Mouse (Mus musculus) myocyte (in vitro differentiated cells): ENCODE results near the gene Dlx3. TPM values are rescaled to one million over a fixed set of nuclear protein-coding genes. Genes with fewer than 3 reads are reported as not detected.

Source experiments
- H3K27me3 ChIP-seq: one replicate; pipeline ENCODE4 v1.6.1; 2011; ENCODE audit not compliant: control insufficient read depth, insufficient read depth, insufficient read length
- H3K36me3 ChIP-seq: one replicate; pipeline ENCODE4 v1.6.1; 2011; ENCODE audit not compliant: control insufficient read depth, insufficient read depth
- H3K4me2 ChIP-seq: one replicate; pipeline ENCODE4 v1.6.1; 2011; ENCODE audit warnings: low read depth, control low read depth
- H3K4me3 ChIP-seq: one replicate; pipeline ENCODE4 v1.5.1; 2011; ENCODE audit warnings: mild to moderate bottlenecking, control low read depth, moderate library complexity
- H3K79me2 ChIP-seq: one replicate; pipeline ENCODE4 v1.6.1; 2011; ENCODE audit not compliant: control insufficient read depth, insufficient read depth
- H3ac ChIP-seq: one replicate; pipeline ENCODE4 v1.6.1; 2011; ENCODE audit not compliant: control insufficient read depth, insufficient read length
- CEBPB ChIP-seq: IDR thresholded peaks from 2 replicates; pipeline ENCODE4 v1.6.1; 2011; ENCODE audit warnings: mild to moderate bottlenecking, moderate library complexity; ENCODE audit not compliant: poor library complexity, insufficient read depth, severe bottlenecking
- E2F4 ChIP-seq: IDR thresholded peaks from one replicate; pipeline ENCODE4 v1.6.1; 2011; ENCODE audit warnings: mild to moderate bottlenecking, control low read depth, moderate library complexity; ENCODE audit not compliant: insufficient read depth
- MAX ChIP-seq: IDR thresholded peaks from one replicate; pipeline ENCODE4 v1.6.1; 2011; ENCODE audit warnings: low read depth, mild to moderate bottlenecking, control low read depth
- MYOD1 ChIP-seq, 3 experiments: IDR thresholded peaks; one replicate each; pipeline ENCODE4 v1.6.1; 2011; ENCODE audit warnings: control low read depth in 2 of 3, low read depth in 2 of 3, mild to moderate bottlenecking in 2 of 3, moderate library complexity in 1 of 3; ENCODE audit not compliant: insufficient read length in 2 of 3, control insufficient read depth in 1 of 3
- MYOG ChIP-seq, 3 experiments: IDR thresholded peaks; one replicate each; pipeline ENCODE4 v1.6.1; 2011; ENCODE audit warnings: control low read depth in 2 of 3, low read depth in 2 of 3, mild to moderate bottlenecking in 2 of 3; ENCODE audit not compliant: insufficient read length in 2 of 3, control insufficient read depth in 1 of 3, insufficient read depth in 1 of 3
- POLR2A ChIP-seq: IDR thresholded peaks from one replicate; pipeline ENCODE4 v1.6.1; 2011; ENCODE audit warnings: low read depth, mild to moderate bottlenecking, control low read depth, moderate library complexity; ENCODE audit not compliant: insufficient read length
- POLR2AphosphoS2 ChIP-seq: IDR thresholded peaks from one replicate; pipeline ENCODE4 v1.6.1; 2011; ENCODE audit warnings: low read depth, control low read depth; ENCODE audit not compliant: insufficient read length
- REST ChIP-seq: IDR thresholded peaks from one replicate; pipeline ENCODE4 v1.6.1; 2011; ENCODE audit warnings: mild to moderate bottlenecking, control low read depth, moderate library complexity; ENCODE audit not compliant: insufficient read depth, insufficient read length
- SRF ChIP-seq: IDR thresholded peaks from one replicate; pipeline ENCODE4 v1.6.1; 2011; ENCODE audit warnings: low read depth; ENCODE audit not compliant: control insufficient read depth, insufficient read length
- TCF12 ChIP-seq: IDR thresholded peaks from one replicate; pipeline ENCODE4 v1.6.1; 2011; ENCODE audit warnings: mild to moderate bottlenecking, control low read depth; ENCODE audit not compliant: poor library complexity, insufficient read depth, severe bottlenecking
- TCF3 ChIP-seq: IDR thresholded peaks from one replicate; pipeline ENCODE4 v1.6.1; 2011; ENCODE audit warnings: low read depth, control low read depth; ENCODE audit not compliant: insufficient read length
- USF1 ChIP-seq: IDR thresholded peaks from one replicate; pipeline ENCODE4 v1.6.1; 2011; ENCODE audit warnings: low read depth, mild to moderate bottlenecking, control low read depth, moderate library complexity
- polyA plus RNA-seq: library from polyadenylated mRNA; unstranded; fragments of >200 nt; fragmentation: generic; extraction: Trizol; gene quantifications from one replicate; pipeline ENCODE4 v1.2.1, GENCODE M21; 2012; ENCODE audit warnings: missing spikeins

The Dlx3 gene
- polyA plus RNA-seq, 1 experiment = 6.3 TPM

DNA sequence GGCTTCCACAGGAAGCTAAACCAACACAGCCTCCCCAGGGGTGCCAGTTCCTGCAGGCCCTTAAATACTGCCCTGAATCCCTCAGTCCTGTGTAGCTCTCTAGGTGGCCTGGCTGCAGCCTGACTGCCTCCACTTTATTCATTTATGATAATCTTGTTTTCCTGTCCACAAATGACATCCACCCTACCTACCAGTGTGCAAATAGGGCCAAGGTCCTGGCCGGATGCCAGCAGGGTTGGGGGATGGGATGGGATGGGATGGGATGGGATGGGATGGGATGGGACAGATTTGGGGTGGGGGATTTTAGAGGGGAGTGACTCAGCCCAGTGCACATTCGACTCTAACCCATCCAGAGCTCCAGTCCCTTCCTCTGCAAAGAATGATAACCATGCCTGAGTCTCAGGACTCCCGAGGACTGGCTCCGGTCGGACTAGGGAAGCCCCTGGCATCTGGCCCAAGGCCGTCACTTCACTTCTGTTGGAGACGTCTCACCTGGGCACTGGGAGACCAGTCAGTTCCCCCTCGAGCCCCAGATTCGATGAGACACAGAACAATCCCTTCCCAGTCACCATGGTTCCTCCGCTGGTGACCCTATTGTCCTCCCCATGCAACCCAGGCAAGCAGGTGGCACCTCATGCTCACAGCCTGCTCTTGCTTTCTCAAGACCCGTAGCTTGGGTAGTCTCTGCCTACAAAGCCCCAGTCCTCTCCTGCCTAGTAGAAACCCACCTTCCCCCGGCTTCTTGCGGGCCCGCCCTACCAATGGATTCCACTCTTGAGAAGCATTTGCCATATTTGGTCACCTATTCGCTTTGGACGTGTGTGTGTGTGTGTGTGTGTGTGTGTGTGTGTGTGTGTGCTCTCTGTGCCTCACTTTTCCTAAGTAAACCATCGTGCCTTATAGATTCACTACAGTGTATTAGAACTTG, 32.4 kb upstream of the Dlx3 start:
- Histone ChIP-seq H3K79me2 (no peaks in the 10 kb centered on the region), H3K27me3 (no peaks in the 10 kb centered on the region), H3K4me2 (no peak overlapping the region), H3K4me3 (no peak overlapping the region), H3K36me3 (no peaks in the 10 kb centered on the region), H3ac (no peak overlapping the region)
- TF ChIP-seq MYOD1 (IDR thresholded peaks at IDR 0.05; ENCODE audit: control insufficient read depth in 1 of 3, insufficient read length in 2 of 3, low read depth in 2 of 3) = no peak
- TF ChIP-seq CEBPB = no peak
- no peak for TF ChIP-seq REST
- no peak for TF ChIP-seq TCF12
- TF ChIP-seq USF1 = no peak
- no peak for TF ChIP-seq POLR2AphosphoS2
- no peak for TF ChIP-seq MYOG (IDR thresholded peaks at IDR 0.05; ENCODE audit: control insufficient read depth in 1 of 3, insufficient read depth in 1 of 3, insufficient read length in 2 of 3, low read depth in 2 of 3)
- no peak for TF ChIP-seq MAX
- no peak for TF ChIP-seq TCF3
- no peak for TF ChIP-seq POLR2A
- TF ChIP-seq SRF = no peak
- no peak for TF ChIP-seq E2F4

- Histone ChIP-seq H3K36me3 (no peaks in the 10 kb centered on the region), H3K4me3 (no peak overlapping the region), H3ac (no peak overlapping the region), H3K79me2 (no peaks in the 10 kb centered on the region), H3K4me2 (peak overlapping the region; percentile 56), H3K27me3 (no peaks in the 10 kb centered on the region)
- TF ChIP-seq SRF (no peak), MYOD1 (IDR thresholded peaks at IDR 0.05; ENCODE audit: control insufficient read depth in 1 of 3, insufficient read length in 2 of 3, low read depth in 2 of 3) (no peak), POLR2AphosphoS2 (no peak), E2F4 (no peak), REST (no peak), USF1 (no peak), TCF12 (no peak), MAX (no peak), MYOG (IDR thresholded peaks at IDR 0.05; ENCODE audit: control insufficient read depth in 1 of 3, insufficient read depth in 1 of 3, insufficient read length in 2 of 3, low read depth in 2 of 3) (no peak), POLR2A (no peak), TCF3 (no peak)
Measured at GRCm38 (mm10) chr11:95088286-95088685, 31.6 kb upstream of the Dlx3 start.

DNA sequence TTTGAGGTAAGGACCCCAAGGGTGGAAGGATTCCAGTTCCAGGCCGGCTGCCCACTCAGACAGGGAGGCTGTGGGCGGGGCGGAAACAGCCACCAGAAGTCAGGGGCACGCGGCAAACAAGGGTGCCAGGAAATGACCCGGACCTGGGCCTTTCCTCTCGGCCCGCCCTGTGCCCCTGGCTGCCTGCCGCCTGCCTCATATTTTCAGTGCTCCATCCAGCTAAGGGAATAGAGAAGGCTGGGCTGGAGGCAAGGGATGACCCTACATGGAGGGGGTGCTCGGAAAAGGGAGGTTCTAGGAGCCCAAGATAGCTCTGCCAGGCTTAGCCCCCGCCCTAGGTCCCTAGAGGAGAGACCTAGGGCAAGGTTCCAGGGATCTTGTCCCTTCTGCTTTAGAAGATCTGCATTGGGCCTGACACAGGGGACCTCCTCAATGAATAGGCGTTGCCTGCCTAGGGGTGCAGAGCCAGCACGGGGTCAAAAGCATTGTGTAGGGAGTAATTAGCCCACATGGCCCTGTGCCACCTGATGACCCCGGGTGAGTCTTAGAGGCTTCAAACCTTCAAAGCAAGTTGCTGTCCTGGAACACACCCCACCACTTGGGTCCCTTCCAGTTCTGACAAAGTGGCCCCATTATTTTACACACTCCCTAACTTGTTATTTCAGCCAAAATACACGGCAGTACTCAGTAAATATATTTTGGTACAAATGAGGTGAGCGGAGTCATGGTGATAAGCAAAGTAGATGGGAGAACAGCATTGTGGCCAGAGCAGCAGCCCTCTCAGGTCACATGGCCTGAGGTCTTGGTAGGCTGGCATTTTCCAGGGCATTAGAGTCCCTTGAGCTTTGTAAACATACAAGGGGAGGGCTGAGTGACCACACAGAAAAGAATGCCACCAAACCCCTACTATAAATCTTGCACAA, 30.8 kb upstream of the Dlx3 start:
- H3K4me2 ChIP-seq = peak overlapping the region; percentile 56
- no peaks in the 10 kb centered on the region for H3K27me3 ChIP-seq
- H3K79me2 ChIP-seq = no peaks in the 10 kb centered on the region
- no peak overlapping the region for H3ac ChIP-seq
- H3K4me3 ChIP-seq = no peak overlapping the region
- no peak for TF ChIP-seq MAX
- no peak for TF ChIP-seq E2F4
- TF ChIP-seq MYOD1 (IDR thresholded peaks at IDR 0.05; ENCODE audit: control insufficient read depth in 1 of 3, insufficient read length in 2 of 3, low read depth in 2 of 3) = no peak
- TF ChIP-seq MYOG (IDR thresholded peaks at IDR 0.05; ENCODE audit: control insufficient read depth in 1 of 3, insufficient read depth in 1 of 3, insufficient read length in 2 of 3, low read depth in 2 of 3) = no peak
- no peak for TF ChIP-seq POLR2AphosphoS2
- no peak for TF ChIP-seq TCF12
- peak; percentile 83 for TF ChIP-seq USF1
- H3K36me3 ChIP-seq = no peaks in the 10 kb centered on the region

GRCm38 (mm10) chr11:95093077-95093476, 26.8 kb upstream of the Dlx3 start:
- no peaks in the 10 kb centered on the region for H3K79me2 ChIP-seq
- no peaks in the 10 kb centered on the region for H3K36me3 ChIP-seq
- H3ac ChIP-seq = no peak overlapping the region
- H3K4me3 ChIP-seq = no peak overlapping the region
- H3K27me3 ChIP-seq = no peaks in the 10 kb centered on the region
- TF ChIP-seq MYOD1 (IDR thresholded peaks at IDR 0.05; ENCODE audit: control insufficient read depth in 1 of 3, insufficient read length in 2 of 3, low read depth in 2 of 3) (no peak), REST (no peak), TCF3 (no peak), SRF (no peak), CEBPB (no peak), MAX (no peak), USF1 (no peak)
- no peak overlapping the region for H3K4me2 ChIP-seq
